Mouse (Mus musculus) CD4-positive helper T cell, adult 2 months (primary cell): ENCODE measurements around the gene Ankrd6.
A peak's percentile ranks its signal among the peaks of the same experiment; 100 is the strongest.

ENCODE experiments used
- DNase-seq: peaks from one replicate; pipeline ENCODE4 v3.0.0-alpha.2; 2012; ENCODE audit warnings: low read depth, missing footprints, low spot score

Ankrd6 gene

DNA sequence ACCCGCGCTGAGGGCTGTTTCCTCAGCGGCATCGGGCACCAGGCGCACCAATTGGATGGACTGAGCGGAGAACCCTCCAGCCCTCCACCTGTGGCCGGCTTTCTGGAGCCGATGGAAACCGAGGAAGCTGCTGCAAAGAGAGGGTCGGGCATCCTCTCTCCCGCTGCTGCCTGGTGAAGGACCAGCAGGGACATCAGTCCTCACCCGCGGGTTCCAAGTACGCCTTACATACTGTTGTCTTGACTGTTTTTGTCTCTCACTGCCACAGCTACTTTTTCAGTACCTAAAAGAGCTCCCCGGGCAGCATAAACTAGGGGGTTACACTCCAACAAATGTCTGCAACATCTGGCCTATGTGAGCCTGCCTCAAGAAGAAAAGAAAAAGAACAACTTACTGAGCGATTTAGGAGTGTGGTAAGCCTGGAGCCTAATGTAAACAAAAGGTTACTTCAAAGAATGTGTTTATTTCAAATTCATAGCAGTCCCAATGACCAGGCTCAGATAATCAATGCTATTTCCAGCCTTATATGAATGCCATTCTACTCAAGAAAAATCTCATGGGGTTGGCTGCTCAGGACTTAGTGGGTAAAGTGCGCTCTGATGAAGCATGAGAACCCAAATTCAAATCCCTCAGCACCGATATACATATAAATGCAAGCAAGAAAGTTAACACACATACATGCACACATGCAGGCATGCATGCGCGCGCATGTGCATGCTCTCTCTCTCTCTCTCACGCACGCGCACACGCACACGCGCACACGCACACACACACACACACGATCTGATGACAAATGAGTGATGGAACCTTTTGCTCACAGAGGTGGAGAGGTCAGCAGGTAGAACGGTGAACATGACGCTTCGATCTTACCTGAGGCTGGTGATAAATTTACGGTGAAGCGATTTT is 647 bp upstream of the Ankrd6 start:
- peak; percentile 46 for DNase-seq

DNA sequence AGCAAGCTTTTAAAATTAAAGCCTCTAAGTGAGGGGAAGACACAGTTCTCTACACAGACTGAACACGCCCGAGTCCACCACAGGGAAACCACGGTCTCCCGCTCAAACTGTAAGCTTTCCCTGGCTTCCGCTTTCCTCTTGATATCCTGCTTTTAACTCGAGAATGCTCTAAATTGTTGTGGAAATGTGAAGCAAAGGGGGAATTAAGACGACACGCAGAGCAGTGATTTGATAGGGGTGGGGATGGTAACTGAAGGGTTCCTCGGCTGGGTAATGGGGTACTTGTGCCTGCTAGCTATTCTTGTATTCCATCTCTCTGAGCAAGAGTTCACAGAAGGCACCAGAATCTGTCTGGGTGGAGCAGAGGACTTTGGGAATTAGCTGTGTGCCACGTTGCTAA is 1.9 kb downstream of the Ankrd6 start:
- no peak for DNase-seq

DNA sequence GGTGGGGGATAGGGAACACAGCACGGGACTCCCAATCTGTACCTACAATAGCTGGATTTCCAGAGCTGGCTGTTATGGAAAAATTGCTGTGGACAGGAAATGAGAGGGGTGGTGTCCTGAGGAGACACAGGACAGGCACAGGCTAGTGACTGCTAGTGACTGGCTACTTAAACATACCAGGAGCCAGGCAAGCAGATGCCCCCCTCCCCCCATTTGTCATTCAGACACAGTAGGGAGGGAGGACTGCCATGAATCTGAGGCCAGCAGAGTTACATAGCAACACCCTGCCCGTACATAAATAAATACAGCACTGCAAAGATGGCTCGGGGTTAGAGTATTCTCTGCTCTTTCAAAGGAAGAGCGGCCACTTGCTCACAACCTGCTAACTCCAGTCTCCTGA is 3.0 kb downstream of the Ankrd6 start:
- DNase-seq = no peak

DNA sequence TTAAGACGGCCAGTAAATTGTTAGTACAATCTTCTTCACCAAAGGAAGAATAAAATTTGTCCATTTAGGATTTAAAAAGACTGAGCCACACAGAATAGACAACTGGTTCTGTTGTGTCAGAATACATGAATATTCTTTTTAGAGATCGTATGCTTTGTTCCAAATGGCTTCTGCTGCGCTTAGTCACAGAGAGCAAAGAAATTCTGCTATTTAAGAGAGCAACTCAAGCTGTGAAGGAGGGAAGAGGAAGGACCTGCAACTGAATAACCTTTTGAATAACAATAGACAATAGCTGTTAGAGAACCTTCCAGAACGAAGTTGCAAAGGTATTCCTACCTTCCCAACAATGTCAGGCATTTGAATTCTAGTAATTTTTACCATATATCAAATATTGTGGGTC is 9.7 kb downstream of the Ankrd6 start:
- no peak for DNase-seq

DNA sequence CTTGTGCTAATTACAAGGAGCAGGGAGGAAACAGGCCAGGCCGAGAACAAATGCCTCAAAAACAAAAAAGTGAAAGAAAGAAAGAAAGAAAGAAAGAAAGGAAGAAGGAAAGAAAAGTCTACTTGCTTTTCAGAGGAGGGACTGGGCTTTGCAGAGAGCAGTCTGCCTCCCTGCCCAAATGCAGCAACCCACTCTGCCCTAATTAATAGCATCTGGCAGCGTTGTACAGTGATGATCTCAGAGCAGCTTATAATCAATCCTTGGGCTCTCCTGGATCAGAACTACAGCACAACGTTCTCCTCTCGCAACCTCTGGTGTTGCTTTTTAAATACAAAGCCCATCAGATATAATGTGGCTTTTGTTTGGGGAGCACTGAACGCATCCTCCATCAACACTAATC is 10.7 kb downstream of the Ankrd6 start:
- DNase-seq = no peak

DNA sequence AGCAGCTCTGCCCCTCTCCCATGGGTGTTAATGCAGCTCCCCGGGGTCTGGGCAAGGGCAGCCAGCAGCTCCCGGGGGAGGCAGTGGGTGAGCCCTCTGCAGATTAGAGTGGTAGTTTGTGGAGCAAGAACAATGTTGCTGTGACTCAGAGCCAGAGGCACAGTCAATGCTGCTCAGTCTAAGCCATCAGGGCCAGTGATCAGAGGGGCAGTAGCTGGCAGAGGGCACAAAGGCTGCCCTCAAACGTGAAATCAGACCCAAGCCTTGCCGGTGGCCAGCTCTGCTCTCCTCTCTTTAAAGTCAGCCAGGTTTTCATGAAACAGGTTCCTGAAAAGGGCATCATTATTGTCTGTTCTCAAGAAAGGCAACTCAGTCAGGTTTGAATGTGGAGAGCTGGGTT is 11.1 kb downstream of the Ankrd6 start:
- DNase-seq = no peak

DNA sequence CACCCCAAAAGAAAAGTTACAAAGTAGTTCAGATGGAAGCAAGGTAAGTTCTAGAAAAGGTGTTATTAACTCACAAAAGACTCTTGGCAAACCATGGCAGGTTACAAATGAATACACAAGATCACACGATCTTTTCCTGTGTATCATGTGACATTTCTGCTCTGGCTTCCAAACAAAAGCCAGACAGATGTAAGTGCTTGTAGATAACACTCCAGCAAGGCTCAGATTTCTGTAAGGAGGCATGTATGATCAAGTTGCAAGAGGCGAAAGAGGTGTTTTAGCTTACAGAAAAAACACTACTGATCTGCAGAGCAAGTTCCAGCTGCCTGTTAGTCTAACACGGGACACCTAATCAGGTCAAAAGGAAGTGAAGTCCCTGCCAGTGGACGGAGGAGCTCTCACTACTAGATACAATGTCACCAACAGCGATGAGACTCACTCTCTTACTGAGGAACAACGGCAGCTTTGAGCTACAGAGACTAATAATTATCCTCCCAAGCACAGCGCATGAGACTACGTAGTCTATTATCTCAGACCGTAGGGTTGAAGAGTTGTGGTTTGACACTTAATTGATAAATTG is 13.8 kb downstream of the Ankrd6 start:
- no peak for DNase-seq

DNA sequence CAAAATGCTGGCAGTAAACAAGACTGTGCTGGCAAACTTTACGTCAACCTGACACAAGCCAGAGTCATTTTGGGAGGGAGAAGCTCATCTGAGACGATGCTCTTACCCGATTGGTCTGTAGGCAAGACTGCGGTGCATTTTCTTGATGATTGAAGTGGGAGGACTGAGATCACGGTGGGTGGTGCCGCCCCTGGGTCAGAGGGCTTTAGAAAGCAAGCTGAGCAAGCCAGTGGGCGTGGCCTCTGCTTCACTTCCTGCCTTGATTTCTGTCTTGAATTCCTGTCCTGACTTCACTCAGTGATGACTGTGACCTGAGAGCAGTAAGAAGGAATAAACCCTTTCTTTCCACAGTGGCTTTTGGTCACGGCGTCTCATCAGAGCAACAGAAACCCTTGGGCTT is 18.6 kb downstream of the Ankrd6 start:
- peak; percentile 84 for DNase-seq

DNA sequence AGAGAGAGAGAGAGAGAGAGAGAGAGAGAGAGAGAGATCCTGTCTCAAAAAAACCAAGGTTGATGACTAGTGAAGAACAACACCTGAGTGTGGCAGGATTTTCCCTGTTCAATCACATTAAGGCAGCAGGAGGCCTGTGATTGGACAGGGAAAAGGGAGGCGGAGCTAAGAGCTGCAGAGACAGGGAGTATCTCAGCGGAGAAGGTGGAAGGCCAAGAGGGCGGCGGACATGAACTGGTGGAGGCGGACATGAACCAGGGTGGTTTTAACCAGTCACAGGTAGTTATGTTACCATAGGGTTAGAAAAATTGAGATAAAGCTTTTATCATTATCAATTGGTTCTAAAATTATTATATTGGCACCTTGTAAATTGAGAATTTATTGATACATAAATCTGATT is 20.9 kb downstream of the Ankrd6 start:
- DNase-seq = no peak

DNA sequence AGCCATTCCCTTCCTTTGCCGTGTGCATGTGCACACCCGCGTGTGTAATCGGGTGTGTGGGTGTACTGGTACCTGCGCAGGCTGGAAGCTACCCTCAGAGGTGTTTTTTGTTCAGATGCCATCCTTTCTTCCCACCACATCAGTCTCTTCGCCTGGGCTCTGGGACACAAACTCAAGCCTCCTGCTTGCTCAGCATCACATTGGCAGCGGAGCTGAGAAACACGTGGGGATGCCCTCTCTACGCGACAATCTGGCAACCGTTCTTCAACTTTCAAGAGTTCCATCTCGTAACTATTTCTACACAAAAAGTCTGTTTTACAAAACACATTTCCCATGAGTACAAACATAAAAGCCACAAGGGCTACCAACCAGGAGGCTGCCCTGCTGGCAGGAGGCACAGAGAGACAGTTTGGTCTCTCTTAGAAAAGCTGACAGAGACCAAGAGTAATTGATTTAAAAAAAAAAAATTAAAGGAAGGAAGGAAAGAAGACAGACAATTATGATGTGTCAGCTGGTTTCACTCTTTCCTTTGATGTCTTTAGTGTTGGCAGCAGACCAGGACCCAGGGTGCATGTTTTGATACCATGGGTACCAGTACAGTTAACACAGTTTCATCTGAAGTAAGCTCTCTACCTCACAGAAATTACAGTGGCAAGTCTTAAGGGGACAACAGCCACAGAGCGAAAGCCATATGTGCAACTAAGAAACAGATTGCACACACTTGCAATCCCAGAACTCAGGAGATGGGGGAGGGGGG is 21.8 kb downstream of the Ankrd6 start:
- DNase-seq = peak; percentile 79

DNA sequence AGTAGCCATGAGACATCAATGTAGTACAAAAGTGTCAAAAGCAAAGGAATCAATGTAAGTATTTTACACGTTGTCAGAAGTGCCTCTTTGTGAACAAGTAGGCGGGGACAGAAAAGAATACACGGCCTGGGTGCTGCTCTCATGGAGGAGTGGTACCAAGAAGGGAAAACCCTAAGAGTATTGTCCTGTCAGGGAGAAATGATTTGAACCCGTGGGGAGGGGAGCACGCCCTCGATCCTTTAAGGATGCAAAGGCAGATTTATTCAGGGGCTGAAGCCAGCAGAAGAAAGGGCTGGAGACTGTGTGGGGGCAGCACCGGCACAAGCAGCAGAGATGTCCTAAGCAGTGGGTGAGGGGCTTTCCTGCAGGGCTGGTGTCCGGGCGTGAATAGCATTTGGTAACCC is 26.7 kb downstream of the Ankrd6 start:
- no peak for DNase-seq

DNA sequence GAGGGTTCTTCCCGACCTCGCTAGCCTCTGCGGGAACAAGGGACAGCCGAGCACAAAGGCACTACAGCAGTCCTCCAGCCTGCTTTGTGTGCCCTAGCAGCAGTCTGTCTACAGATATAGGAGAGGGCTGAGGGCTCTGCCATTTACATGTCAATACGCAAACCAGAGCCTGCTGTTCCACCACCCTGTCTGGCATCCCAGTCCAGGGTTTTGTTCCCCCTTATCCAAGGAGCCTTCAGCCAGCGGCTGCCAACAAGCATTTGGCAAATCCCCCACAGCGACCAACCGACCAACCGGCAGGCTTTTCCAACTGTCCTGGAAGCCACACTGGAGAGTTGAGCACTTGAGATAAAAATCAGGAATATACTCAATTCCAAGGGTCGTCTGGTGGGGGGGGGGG is 27.2 kb downstream of the Ankrd6 start:
- no peak for DNase-seq

DNA sequence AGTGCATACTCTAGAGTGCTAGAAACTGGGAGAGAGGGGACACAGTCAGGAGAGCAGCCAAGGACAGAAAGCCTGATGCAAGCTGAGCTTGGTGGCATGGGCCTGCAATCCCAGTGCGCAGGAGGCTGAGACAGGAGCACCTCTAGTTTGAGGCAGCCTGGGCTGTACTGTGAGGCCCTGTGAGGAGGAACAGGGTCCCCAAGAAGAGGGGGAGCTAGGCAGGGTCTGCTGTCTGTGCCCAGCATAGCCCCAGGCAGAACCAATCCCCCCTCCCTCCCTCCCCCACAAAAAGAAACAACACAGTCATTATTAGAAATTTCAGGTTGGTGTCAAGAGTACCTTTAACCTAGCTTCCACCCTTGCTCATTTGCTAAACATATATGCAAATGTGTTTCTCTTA is 27.8 kb downstream of the Ankrd6 start:
- DNase-seq = no peak

DNA sequence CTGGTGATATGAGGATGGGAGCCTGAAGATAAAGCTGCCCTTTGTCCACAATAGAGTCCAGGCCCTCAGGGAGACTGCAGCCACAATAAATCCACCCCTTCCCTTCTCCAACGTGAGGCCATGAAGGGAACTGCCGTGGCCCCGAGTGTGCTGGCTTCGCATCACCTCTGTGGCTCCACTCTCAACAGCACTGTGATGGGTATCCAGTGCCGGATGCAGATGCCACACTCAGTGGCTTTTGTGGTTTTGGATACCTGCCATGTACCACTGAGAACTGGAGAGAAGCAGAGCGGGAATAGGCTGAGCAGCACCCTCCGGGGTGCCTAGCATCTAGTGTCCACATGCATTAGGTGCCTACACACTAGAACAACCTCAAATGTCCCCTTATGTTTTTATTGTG is 29.8 kb downstream of the Ankrd6 start:
- DNase-seq = no peak

DNA sequence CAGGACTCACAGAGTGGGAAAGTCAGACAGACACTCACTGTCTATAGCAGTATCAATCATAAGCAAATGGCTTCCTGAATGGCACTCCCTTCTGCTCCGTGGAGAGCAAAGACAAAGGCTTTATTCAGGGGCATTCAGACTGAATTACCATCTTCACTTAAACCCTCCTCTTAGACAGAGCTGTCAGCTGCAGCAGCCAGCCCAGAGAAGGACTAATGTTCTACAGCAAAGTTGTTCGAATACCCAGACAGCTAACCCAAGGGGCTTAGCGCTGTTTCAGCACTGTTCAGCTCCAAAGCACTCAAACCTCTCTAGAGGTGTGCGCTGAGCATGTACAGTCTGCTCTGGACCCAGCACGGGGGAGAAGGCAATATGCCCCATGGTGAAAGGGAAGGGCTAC is 32.1 kb downstream of the Ankrd6 start:
- no peak for DNase-seq

DNA sequence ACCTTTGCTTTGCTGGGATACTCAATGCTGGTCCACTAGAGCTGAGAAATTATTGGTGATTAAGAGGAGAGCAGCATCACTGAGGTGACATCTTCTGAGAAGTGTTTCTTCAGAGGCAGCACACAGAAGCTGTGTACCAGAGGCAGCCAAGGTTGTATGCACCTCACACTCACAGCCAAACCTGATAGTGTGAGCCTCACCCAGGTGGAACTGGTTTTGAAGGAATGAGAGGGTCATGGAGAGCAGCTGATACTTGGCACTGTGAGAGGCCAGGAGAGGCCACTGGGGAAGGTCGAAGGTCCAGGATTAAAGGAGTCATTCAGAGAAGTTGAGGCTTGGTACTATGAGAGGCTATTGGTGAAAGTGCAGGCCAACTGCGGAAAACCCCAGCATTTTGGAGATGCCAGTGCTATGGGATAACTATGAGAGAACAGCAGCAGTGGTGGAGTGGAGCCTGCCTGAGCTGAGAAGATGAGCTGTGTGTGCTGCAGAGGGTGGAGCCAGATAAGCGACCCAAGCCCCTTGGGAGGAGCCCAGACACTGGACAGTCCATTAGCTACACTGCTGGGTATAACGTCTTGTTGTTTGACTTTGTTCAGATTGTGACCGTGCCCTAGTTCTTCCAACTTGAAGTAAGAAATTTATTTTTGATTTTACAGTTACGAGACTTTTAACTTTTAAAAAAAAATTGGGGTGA is 33.8 kb downstream of the Ankrd6 start:
- DNase-seq = no peak

DNA sequence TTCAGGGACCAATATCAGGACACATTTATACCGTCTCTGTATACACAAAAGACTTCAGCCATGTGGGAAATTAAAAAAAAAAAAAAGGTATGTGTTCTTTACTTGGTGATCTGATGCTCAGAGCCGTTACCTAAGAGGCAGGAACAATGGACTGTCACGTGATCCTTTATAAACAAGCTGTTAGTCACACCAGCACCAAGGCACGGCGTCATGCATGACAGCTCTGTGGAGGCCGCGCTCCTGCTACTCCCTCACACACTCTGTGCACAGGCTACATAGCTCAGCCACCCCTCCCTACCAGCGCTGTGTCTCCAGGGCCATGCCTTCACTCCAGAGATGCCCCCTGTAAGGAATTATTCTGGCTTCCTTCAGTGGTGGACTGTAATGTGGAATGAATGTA is 34.7 kb downstream of the Ankrd6 start:
- no peak for DNase-seq

DNA sequence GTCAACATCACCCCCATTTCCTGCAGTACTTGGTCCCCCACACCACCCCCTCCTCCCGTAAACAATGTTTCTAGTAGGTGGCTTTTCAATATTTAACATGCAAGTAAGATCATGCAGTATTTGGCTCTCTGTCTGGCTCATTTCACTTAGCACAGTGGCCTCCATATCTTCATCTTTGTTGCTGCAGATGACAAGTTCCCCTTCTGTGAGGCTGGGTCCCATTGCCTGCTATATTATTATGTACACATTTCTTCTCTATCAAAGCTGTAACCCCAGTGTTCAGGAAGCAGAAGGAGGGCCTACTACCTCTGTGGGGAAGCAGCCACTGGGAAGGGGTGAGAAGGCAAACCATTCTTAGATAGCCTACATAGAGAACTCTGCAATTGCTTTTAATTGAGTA is 40.6 kb downstream of the Ankrd6 start:
- DNase-seq = no peak

DNA sequence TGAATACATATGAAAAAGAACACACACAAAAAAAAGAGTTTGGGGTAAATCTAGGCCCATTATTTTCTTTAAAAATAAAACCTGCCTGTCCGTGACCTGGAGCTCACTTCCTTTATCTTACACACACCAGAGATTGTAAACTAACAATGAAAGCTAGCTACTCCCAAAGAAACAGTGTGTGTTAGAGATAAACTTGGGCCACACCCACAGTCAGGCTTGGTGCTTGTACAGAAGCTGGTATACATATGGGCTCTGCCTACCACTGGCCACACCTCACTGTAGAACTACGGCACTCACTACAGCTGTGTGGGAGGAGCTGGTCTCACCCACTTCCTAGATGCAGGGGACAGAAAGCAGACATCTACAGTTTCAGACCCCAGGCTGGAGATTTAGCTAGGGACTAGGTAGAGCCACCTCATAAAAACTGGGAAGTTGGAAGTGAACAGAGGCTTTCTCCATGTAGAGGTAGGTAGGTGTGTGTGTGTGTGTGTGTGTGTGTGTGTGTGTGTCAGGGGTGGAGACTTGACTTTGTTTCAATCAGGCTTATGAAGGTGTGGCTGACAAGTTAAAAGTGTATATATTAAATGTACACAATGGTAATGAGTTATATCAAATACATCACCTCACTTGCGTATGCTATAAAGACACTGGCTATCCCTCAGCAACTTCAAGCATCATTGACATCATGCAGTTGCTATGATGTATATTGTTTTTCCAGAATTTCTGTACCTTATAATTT is 41.2 kb downstream of the Ankrd6 start:
- peak; percentile 40 for DNase-seq

DNA sequence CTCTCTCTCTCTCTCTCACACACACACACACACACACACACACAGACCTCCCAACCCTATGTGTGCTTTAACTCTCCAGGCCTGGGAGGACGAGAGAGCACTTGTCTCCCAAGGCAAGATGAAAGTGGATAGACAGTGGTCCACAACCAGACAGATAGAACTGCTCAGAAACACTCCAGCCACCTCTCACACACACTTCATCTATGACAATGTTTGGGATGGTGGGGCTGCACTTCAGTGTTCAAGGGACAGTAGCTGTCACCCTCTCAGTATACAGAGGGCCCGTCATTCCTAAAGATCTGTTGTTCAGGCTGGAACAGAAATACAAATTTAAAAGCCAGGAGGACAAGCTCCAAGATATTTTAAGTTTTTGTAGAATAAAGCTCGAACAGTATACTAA is 43.0 kb downstream of the Ankrd6 start:
- no peak for DNase-seq

DNA sequence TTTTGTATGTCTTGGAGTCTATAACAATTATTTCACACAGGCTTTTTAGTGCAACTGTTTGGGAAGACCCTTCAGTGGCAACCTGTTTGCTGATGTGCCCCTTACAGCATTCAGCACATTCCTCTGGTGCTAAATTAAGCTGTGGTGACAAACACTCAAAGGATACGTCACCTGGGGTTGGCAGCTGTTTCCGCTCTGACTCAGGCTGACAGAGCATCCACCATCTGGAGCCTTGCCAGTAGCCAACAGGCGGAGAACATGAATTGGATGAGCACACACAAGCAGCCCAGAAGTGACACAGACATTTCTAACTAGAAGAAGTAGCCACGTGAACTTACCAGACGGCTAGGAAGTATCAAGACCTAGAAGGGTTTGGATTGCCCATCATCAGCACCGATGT is 44.0 kb downstream of the Ankrd6 start:
- DNase-seq = peak; percentile 70
